10 mouse cellular contexts compared by ENCODE assay signal in genomic region chr19:29371284-29372081, GRCm38 (mm10). TPM values are rescaled to one million over a fixed set of nuclear protein-coding genes. Genes with fewer than 3 reads are reported as not detected.
DNase-seq lines count a peak whose midpoint lies in the region; ATAC-seq and TF ChIP-seq lines count a peak whose summit lies in the region.
"Had no signal": no experiment of that assay in that cellular context is flagged by ENCODE, and none has a peak within 500 bp of the region (broad histone marks: within the 10 kb centered on the region; RNA-seq: fewer than 3 reads in every experiment).

No protein-coding gene starts in this region.

- H3K9me3 ChIP-seq in neural tube, embryonic 15.5 days (replicated peaks) = no peaks in the 10 kb centered on the region
- H3K9me3 ChIP-seq: hindbrain, embryonic 15.5 days had no signal

- H3K9ac ChIP-seq in neural tube, embryonic 15.5 days (replicated peaks) = no peak overlapping the region
- H3K9ac ChIP-seq: hindbrain, embryonic 15.5 days had no signal

- TF ChIP-seq CTCF in kidney, adult 2 months (conservative IDR thresholded peaks at IDR 0.05; ENCODE audit: insufficient read depth, insufficient read length, low read depth, low read length) = no peak
- no peak for TF ChIP-seq CTCF in bone marrow macrophage, adult 2 months (IDR thresholded peaks at IDR 0.05; ENCODE audit: low read depth, low read length)

- H3K36me3 ChIP-seq in kidney, adult 2 months (ENCODE audit: control insufficient read depth, insufficient read depth, low read length) = no peaks in the 10 kb centered on the region
- peaks cover 27% of the 10 kb centered on the region; the same call in 1 of the 2 replicates for H3K36me3 ChIP-seq in macrophage (ENCODE audit: inconsistent target)
- no peaks in the 10 kb centered on the region for H3K36me3 ChIP-seq in neural tube, embryonic 15.5 days
- H3K36me3 ChIP-seq: hindbrain, embryonic 15.5 days had no signal

- peak; percentile 13 for ATAC-seq in CD4-positive, CD25-positive, alpha-beta regulatory T cell, adult 4 months
- no peak for ATAC-seq in activated CD4-positive, CD25-positive, alpha-beta regulatory T cell, adult 4 months
- ATAC-seq in neural tube, embryonic 15.5 days (ENCODE audit: low FRiP score) = no peak

- H3K4me3 ChIP-seq in kidney, adult 2 months (ENCODE audit: insufficient read depth, low read depth, low read length) = peak overlapping the region; percentile 20
- H3K4me3 ChIP-seq in bone marrow macrophage, adult 2 months (ENCODE audit: insufficient read depth, low read length) = peak overlapping the region; percentile 70
- peak overlapping the region; percentile 33 for H3K4me3 ChIP-seq in macrophage (ENCODE audit: inconsistent target)
- no peak overlapping the region for H3K4me3 ChIP-seq in neural tube, embryonic 15.5 days (replicated peaks)
- H3K4me3 ChIP-seq: hindbrain, embryonic 15.5 days had no signal

- 69% methylated on average over 18 of the region's 18 CpGs for WGBS in kidney, adult 2 months
- WGBS in macrophage (ENCODE audit: missing documents) = 34% methylated on average over 18 of the region's 18 CpGs
- whole genome bisulfite sequencing in neural tube, embryonic 15.5 days = 84% methylated on average over 18 of the region's 18 CpGs

- TF ChIP-seq POLR2A in kidney, adult 2 months (IDR thresholded peaks at IDR 0.05; ENCODE audit: low read depth, low read length) = no peak
- TF ChIP-seq POLR2A in bone marrow macrophage, adult 2 months (IDR thresholded peaks at IDR 0.05; ENCODE audit: borderline replicate concordance, low read depth, low read length) = no peak

- H3K27ac ChIP-seq in kidney, adult 2 months (ENCODE audit: insufficient read depth, low read depth, low read length) = no peak overlapping the region
- no peak overlapping the region; the same call in 1 of the 2 replicates for H3K27ac ChIP-seq in bone marrow macrophage, adult 2 months (ENCODE audit: insufficient read depth, low read depth, low read length)
- peak overlapping the region; percentile 63 for H3K27ac ChIP-seq in macrophage
- H3K27ac ChIP-seq in neural tube, embryonic 15.5 days (replicated peaks) = no peak overlapping the region
- H3K27ac ChIP-seq: hindbrain, embryonic 15.5 days had no signal

- peaks cover 93% of the 10 kb centered on the region for H3K79me2 ChIP-seq in macrophage (ENCODE audit: inconsistent target)

- H3K4me1 ChIP-seq in kidney, adult 2 months (ENCODE audit: control insufficient read depth, insufficient read depth, low read length) = 0 out of 2 replicates have a peak, but pooled peaks cover 2% of the 10 kb centered on the region
- H3K4me1 ChIP-seq in bone marrow macrophage, adult 2 months (ENCODE audit: control insufficient read depth, insufficient read depth, low read length) = peaks cover 5% of the 10 kb centered on the region
- peaks cover 10% of the 10 kb centered on the region for H3K4me1 ChIP-seq in neural tube, embryonic 15.5 days

- no peak for DNase-seq in kidney, adult 2 months
- no peak for DNase-seq in kidney, postnatal 4 days
- DNase-seq: left cerebral cortex, postnatal 4 days had no signal

- H3K4me2 ChIP-seq in neural tube, embryonic 15.5 days = no peak overlapping the region
- H3K4me2 ChIP-seq: hindbrain, embryonic 15.5 days had no signal

- H3K27me3 ChIP-seq in kidney, adult 2 months (replicated peaks; ENCODE audit: control insufficient read depth, insufficient read depth, low read length) = no peaks in the 10 kb centered on the region
- no peaks in the 10 kb centered on the region for H3K27me3 ChIP-seq in neural tube, embryonic 15.5 days (replicated peaks)
- H3K27me3 ChIP-seq: hindbrain, embryonic 15.5 days had no signal

RNA-seq across cellular contexts. Expression of gene Cd274, which starts 4.2 kb away (rescaled TPM):
- 2.5 and 4.3 TPM in 2 replicates for polyA plus RNA-seq in kidney, adult 2 months (2012; rRNA removed)
- 10 to 100 TPM; 42.4 to 62.2 TPM for polyA plus RNA-seq in CD4-positive, CD25-positive, alpha-beta regulatory T cell, adult 4 months (2017; shearing (Covaris generic))
- polyA plus RNA-seq in bone marrow macrophage, adult 2 months (2012; ENCODE audit: insufficient read depth, insufficient read length, missing spikeins) = 42.7 and 44.7 TPM in 2 replicates
- total RNA-seq in macrophage (2018; cell fraction: chromatin; rRNA removed) = 1,000 to 10,000 TPM in 3 of 26 experiments, 100 to 1,000 TPM in 23; 158 to 1,981 (median 629) TPM
- 100 to 1,000 TPM in 25 of 26 experiments, 10 to 100 TPM in 1; 97.2 to 934 (median 465) TPM for total RNA-seq in macrophage (2018; cell fraction: cytosol; rRNA removed)
- 1,000 to 10,000 TPM in 15 of 26 experiments, 100 to 1,000 TPM in 10, 10 to 100 TPM in 1; 92.6 to 1,827 (median 1,161) TPM for total RNA-seq in macrophage (2018; cell fraction: nucleus; rRNA removed)
- 44.6 to 125 TPM (median 104 TPM) in 3 replicates for polyA plus RNA-seq in macrophage (2018)
- polyA plus RNA-seq in activated CD4-positive, CD25-positive, alpha-beta regulatory T cell, adult 4 months (2017; shearing (Covaris generic)) = 10 to 100 TPM; 37.7 to 48.6 TPM
- polyA plus RNA-seq in neural tube, embryonic 15.5 days (2015; fragmentation: Nextera tagmentation; extraction: Ambion mirVana) = 0.81 and 4.5 TPM in 2 replicates

RNA-seq across cellular contexts. Expression of gene Plgrkt, which starts 4.3 kb away (rescaled TPM):
- 25.2 and 30.8 TPM in 2 replicates for polyA plus RNA-seq in kidney, adult 2 months (2012; rRNA removed)
- polyA plus RNA-seq in CD4-positive, CD25-positive, alpha-beta regulatory T cell, adult 4 months (2017; shearing (Covaris generic)) = 100 to 1,000 TPM; 221 to 250 TPM
- 181 and 239 TPM in 2 replicates for polyA plus RNA-seq in bone marrow macrophage, adult 2 months (2012; ENCODE audit: insufficient read depth, insufficient read length, missing spikeins)
- 100 to 1,000 TPM; 439 to 902 (median 658) TPM for total RNA-seq in macrophage (2018; cell fraction: chromatin; rRNA removed)
- total RNA-seq in macrophage (2018; cell fraction: cytosol; rRNA removed) = 100 to 1,000 TPM in 4 of 26 experiments, 10 to 100 TPM in 22; 64.2 to 119 (median 78.6) TPM
- total RNA-seq in macrophage (2018; cell fraction: nucleus; rRNA removed) = 100 to 1,000 TPM; 254 to 825 (median 609) TPM
- polyA plus RNA-seq in macrophage (2018) = 65.1 to 163 TPM (median 83.5 TPM) in 3 replicates
- polyA plus RNA-seq in activated CD4-positive, CD25-positive, alpha-beta regulatory T cell, adult 4 months (2017; shearing (Covaris generic)) = 100 to 1,000 TPM; 216 to 219 TPM
- 75.7 and 132 TPM in 2 replicates for polyA plus RNA-seq in neural tube, embryonic 15.5 days (2015; fragmentation: Nextera tagmentation; extraction: Ambion mirVana)

RNA-seq across cellular contexts. Expression of gene Rln1, which starts 37.0 kb away (rescaled TPM):
- polyA plus RNA-seq in kidney, adult 2 months (2012; rRNA removed) = 0.11 TPM in 1 of 2 replicates, not detected in the other
- polyA plus RNA-seq in CD4-positive, CD25-positive, alpha-beta regulatory T cell, adult 4 months (2017; shearing (Covaris generic)) = not detected
- polyA plus RNA-seq in bone marrow macrophage, adult 2 months (2012; ENCODE audit: insufficient read depth, insufficient read length, missing spikeins) = not detected in 2 replicates
- not detected for total RNA-seq in macrophage (2018; cell fraction: chromatin; rRNA removed)
- total RNA-seq in macrophage (2018; cell fraction: cytosol; rRNA removed) = not detected
- total RNA-seq in macrophage (2018; cell fraction: nucleus; rRNA removed) = not detected
- polyA plus RNA-seq in macrophage (2018) = not detected in 3 replicates
- polyA plus RNA-seq in activated CD4-positive, CD25-positive, alpha-beta regulatory T cell, adult 4 months (2017; shearing (Covaris generic)) = not detected
- 3.6 and 4.5 TPM in 2 replicates for polyA plus RNA-seq in neural tube, embryonic 15.5 days (2015; fragmentation: Nextera tagmentation; extraction: Ambion mirVana)

RNA-seq across cellular contexts. Expression of gene Pdcd1lg2, which starts 39.2 kb away (rescaled TPM):
- 0.17 TPM in 1 of 2 replicates, not detected in the other for polyA plus RNA-seq in kidney, adult 2 months (2012; rRNA removed)
- 10 to 100 TPM; 17.0 to 22.2 TPM for polyA plus RNA-seq in CD4-positive, CD25-positive, alpha-beta regulatory T cell, adult 4 months (2017; shearing (Covaris generic))
- polyA plus RNA-seq in bone marrow macrophage, adult 2 months (2012; ENCODE audit: insufficient read depth, insufficient read length, missing spikeins) = 1.6 and 1.8 TPM in 2 replicates
- 1 to 10 TPM in 2 of 26 experiments, under 1 TPM in 11, not detected in 13; 0.33 to 1.5 (median 0.86) TPM for total RNA-seq in macrophage (2018; cell fraction: chromatin; rRNA removed)
- under 1 TPM in 25 of 26 experiments, not detected in 1; 0.09 to 0.45 (median 0.22) TPM for total RNA-seq in macrophage (2018; cell fraction: cytosol; rRNA removed)
- 1 to 10 TPM in 10 of 26 experiments, under 1 TPM in 6, not detected in 10; 0.52 to 3.2 (median 1.5) TPM for total RNA-seq in macrophage (2018; cell fraction: nucleus; rRNA removed)
- 0.09 to 0.18 TPM in 2 of 3 replicates, not detected in the other for polyA plus RNA-seq in macrophage (2018)
- 10 to 100 TPM; 17.2 to 23.0 TPM for polyA plus RNA-seq in activated CD4-positive, CD25-positive, alpha-beta regulatory T cell, adult 4 months (2017; shearing (Covaris generic))
- 0.09 and 0.56 TPM in 2 replicates for polyA plus RNA-seq in neural tube, embryonic 15.5 days (2015; fragmentation: Nextera tagmentation; extraction: Ambion mirVana)
- polyA plus RNA-seq: hindbrain, embryonic 15.5 days; neural tube, embryonic 11.5 days had no signal

RNA-seq across cellular contexts. Expression of gene Insl6, which starts 46.3 kb away (rescaled TPM):
- polyA plus RNA-seq in kidney, adult 2 months (2012; rRNA removed) = 2.6 and 3.1 TPM in 2 replicates
- polyA plus RNA-seq in CD4-positive, CD25-positive, alpha-beta regulatory T cell, adult 4 months (2017; shearing (Covaris generic)) = 10 to 100 TPM; 28.3 to 32.5 TPM
- polyA plus RNA-seq in bone marrow macrophage, adult 2 months (2012; ENCODE audit: insufficient read depth, insufficient read length, missing spikeins) = 16.7 and 21.7 TPM in 2 replicates
- total RNA-seq in macrophage (2018; cell fraction: chromatin; rRNA removed) = 1 to 10 TPM in 14 of 26 experiments, not detected in 12; 1.1 to 9.8 (median 2.5) TPM
- total RNA-seq in macrophage (2018; cell fraction: cytosol; rRNA removed) = 10 to 100 TPM in 25 of 26 experiments, 1 to 10 TPM in 1; 9.7 to 38.4 (median 21.1) TPM
- total RNA-seq in macrophage (2018; cell fraction: nucleus; rRNA removed) = 10 to 100 TPM in 6 of 26 experiments, 1 to 10 TPM in 20; 1.4 to 24.5 (median 5.8) TPM
- polyA plus RNA-seq in macrophage (2018) = 10.1 to 21.0 TPM (median 14.9 TPM) in 3 replicates
- 10 to 100 TPM; 23.8 to 28.8 TPM for polyA plus RNA-seq in activated CD4-positive, CD25-positive, alpha-beta regulatory T cell, adult 4 months (2017; shearing (Covaris generic))
- polyA plus RNA-seq in neural tube, embryonic 15.5 days (2015; fragmentation: Nextera tagmentation; extraction: Ambion mirVana) = 1.7 and 3.2 TPM in 2 replicates
- total RNA-seq: left cerebral cortex, postnatal 4 days had no signal
